Mouse (Mus musculus) layer of hippocampus, postnatal 10 days (tissue): ENCODE measurements around the gene Gnmt. TPM values are rescaled to one million over a fixed set of nuclear protein-coding genes. Genes with fewer than 3 reads are reported as not detected.

ENCODE experiments used
- DNase-seq, 2 experiments: peaks; one replicate each; pipeline ENCODE4 v3.0.0; 2021; ENCODE audit warnings: low spot score in 2 of 2
- total RNA-seq, 2 experiments: library from RNA; stranded (reverse); gene quantifications; 2 replicates each; pipeline ENCODE4 v1.2.3; 2021

Gene Gnmt
- total RNA-seq, 2 experiments from 2014 or later, result 0.33 to 0.59 TPM

GRCm38 (mm10) chr17:46742986-46743385, 14.0 kb upstream of the Gnmt start:
- no peak for DNase-seq

DNA sequence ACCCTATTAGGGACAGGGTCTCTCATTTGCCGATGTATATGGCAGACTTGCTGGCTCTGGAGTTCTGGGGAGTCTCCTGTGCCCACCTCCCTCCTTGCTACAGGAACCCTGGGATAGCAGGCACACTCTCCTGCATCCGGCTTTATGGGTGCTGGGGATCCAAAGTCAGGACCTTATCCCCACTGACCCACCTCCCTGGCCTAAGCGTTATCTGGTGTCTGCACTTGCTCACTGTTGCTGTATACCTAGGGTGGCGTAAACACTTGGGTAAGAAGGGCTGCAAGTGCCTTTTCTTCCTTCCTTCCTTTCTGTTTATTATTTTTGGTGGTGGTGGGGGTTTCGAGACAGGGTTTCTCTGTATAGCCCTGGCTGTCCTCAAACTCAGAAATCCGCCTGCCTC, 12.3 kb upstream of the Gnmt start:
- no peak for DNase-seq

DNA sequence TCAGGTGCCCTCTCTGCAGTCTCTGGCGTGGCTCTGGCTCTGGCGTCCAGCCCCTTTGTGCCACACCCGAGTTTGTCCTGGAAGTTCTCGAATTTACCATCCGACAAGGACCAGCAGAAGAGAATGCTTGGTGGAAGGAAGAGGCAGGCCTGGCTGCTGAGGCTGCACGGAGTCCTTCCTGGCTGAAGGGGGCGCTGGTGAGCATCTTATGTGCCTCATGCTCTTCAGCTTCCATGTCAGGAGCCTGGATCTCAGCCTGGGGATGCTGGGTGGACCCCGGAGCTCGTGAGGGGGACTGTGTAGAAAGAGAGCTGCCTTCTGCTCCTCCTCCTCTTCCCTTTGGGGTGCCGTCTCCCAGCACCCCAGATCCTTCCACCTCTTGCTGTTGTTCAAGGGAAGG, 7.2 kb upstream of the Gnmt start:
- DNase-seq, result peak in 1 of 2 experiments; percentile 49

GRCm38 (mm10) chr17:46735287-46735686, 6.3 kb upstream of the Gnmt start:
- DNase-seq, result no peak

GRCm38 (mm10) chr17:46734055-46734454, 5.1 kb upstream of the Gnmt start:
- DNase-seq, result no peak

- no peak for DNase-seq
Observed at GRCm38 (mm10) chr17:46728496-46728895, 472 bp downstream of the Gnmt start.

- DNase-seq, result no peak
Observed at GRCm38 (mm10) chr17:46728021-46728420, 947 bp downstream of the Gnmt start.

DNA sequence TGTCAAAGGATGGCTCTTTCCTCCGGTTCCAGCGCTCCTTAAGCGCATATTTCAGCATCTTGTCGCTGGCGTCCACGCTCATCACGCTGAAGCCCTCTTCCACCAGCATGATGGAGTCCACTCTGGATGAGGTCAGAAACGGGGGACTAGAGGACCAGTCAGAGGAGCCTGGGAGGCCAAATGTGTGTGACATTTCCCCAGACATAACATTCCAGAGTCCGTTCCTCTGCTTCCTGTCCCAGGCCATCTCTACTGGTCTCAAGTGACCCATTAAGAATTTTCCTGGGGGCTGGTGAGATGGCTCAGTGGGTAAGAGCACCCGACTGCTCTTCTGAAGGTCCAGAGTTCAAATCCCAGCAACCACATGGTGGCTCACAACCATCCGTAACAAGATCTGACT, 1.7 kb downstream of the Gnmt start:
- no peak for DNase-seq

GRCm38 (mm10) chr17:46725731-46726645, 3.0 kb downstream of the Gnmt start:
- no peak for DNase-seq

DNA sequence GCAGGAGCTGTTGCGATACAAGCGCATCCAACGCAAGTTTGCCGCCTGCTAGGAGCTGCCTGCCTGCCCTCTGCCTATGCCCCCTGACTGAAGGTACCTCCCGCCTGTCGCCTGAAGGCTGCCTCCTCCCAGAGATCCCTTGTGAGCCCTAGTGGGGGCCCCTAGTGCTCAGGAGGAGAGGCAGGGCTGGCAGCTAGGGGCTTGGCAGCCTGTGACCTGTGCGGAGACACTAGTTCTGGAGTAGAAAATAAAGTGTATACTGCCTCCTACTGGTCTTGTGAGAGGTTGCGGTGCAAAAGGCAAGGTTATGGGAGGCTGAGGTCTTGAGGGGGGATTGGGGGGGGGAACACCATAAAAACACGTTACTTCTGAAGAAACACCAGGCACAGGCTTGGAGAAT, 3.7 kb downstream of the Gnmt start:
- peak in 1 of 2 experiments; percentile 43 for DNase-seq

DNA sequence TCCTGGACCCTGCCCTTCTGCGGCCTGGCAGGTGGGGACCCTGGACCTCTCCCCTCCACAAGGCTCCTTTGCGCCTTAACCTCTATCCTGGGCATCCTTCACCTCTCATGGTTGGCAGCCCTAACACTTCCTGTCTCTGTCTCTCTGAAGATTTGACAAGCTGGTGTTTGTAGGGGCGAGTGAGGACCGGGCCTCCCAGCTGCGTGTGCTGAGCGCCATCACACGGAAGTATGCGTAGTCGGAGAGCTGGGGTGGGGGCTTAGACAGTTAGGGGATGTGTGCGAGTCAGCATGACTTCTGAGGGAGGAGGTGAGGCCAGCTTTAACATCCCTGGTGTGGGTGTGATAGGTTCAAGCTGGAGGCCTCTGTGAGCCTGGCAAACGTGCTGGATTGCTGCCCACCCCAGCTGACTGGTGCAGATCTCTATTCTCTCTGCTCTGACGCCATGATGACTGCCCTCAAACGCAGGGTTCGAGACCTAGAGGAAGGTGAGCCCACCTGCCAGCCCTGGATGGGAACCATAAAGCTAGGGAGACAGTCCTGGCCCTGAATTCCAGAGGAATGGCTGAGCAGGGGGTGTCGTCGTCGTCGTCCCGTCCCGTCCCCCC, 4.4 kb downstream of the Gnmt start:
- no peak for DNase-seq

GRCm38 (mm10) chr17:46721077-46721476, 7.9 kb downstream of the Gnmt start:
- DNase-seq, result no peak

DNA sequence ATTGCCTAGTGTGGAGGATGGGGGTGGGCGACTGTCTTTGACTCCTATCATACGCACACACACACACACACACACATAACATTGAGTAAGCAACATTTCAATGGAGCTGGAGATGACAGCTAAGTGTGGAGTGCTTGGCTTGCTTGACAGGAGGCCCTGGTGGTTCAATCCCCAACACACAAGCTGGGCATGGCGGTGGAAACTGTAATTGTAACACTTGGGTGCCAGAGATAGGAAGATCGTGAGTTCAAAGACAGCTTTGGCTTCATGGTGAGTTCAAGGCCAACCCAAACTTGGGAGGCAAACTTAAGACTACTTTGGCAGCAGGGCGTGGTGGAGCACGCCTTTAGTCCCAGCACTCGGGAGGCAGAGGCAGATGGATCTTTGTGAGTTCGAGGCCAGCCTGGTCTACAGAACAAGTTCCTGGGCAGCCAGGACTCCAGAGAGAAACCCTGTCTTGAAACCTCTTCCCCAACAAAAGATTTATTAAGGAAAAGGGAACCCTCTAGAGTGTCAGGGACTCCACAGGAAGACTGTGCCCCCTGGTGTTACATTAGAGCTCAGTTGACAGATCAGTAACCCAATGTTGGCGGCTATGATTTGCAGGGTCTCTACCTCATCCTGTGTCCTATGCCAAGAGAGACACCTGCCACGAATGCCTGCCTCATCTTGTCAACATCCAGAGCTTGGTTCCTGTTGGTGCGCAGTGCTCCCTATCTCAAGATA, 14.0 kb downstream of the Gnmt start:
- DNase-seq, result no peak

- no peak for DNase-seq
Observed at GRCm38 (mm10) chr17:46713849-46714248, 15.1 kb downstream of the Gnmt start.

GRCm38 (mm10) chr17:46712442-46712841, 16.5 kb downstream of the Gnmt start:
- no peak for DNase-seq

- peak; percentile 48 to 60 for DNase-seq
Observed at GRCm38 (mm10) chr17:46711612-46712271, 17.2 kb downstream of the Gnmt start.

DNA sequence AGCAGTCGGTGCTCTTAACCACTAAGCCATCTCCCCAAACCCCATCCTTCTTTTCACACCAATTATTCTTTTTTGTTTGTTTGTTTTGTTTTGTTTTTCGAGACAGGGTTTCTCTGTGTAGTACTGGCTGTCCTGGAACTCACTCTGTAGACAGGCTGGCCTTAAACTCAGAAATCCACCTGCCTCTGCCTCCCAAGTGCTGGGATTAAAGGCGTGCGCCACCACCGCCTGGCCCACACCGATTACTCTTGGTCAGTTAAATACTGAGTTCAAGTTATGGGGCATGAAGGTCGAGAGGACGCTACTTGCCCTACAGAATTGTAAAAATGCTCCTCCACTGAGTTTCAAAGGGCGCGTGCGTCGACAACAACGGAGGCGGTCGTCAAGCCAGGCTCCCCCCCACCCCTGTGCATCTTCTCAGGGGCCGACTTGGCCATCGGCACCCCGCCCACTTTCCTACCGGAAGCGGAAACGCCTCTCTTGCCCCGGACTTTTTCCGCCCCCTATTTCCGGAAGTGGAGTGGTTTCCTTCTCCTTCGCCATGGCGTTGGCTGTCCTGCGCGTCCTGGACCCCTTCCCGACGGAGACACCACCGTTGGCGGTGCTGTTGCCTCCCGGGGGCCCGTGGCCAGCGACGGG, 17.9 kb downstream of the Gnmt start, which contains the start of gene Pex6:
Gene Pex6 (plus strand): TSS at position 505 of the 639 bp plus-strand sequence.
- peak; percentile 90 to 93 for DNase-seq

- DNase-seq, result no peak
Observed at GRCm38 (mm10) chr17:46706375-46707089, 22.4 kb downstream of the Gnmt start.

- peak; percentile 93 to 94 for DNase-seq
Observed at GRCm38 (mm10) chr17:46704887-46705835, 23.8 kb downstream of the Gnmt start, which contains the start of gene Ppp2r5d. Gene Ppp2r5d (minus strand): TSS chr17:46705111.
